Mouse (Mus musculus) heart, postnatal 0 days (tissue): ENCODE results near the gene Gp5.

Source experiments
- CTCF ChIP-seq: IDR thresholded peaks from 2 replicates; pipeline ENCODE4 v1.5.1; 2016; ENCODE audit warnings: antibody characterized with exemption, control low read depth, low read depth
- EP300 ChIP-seq: IDR thresholded peaks from 2 replicates; pipeline ENCODE4 v1.6.1; 2016; ENCODE audit warnings: antibody characterized with exemption, low read depth

DNA sequence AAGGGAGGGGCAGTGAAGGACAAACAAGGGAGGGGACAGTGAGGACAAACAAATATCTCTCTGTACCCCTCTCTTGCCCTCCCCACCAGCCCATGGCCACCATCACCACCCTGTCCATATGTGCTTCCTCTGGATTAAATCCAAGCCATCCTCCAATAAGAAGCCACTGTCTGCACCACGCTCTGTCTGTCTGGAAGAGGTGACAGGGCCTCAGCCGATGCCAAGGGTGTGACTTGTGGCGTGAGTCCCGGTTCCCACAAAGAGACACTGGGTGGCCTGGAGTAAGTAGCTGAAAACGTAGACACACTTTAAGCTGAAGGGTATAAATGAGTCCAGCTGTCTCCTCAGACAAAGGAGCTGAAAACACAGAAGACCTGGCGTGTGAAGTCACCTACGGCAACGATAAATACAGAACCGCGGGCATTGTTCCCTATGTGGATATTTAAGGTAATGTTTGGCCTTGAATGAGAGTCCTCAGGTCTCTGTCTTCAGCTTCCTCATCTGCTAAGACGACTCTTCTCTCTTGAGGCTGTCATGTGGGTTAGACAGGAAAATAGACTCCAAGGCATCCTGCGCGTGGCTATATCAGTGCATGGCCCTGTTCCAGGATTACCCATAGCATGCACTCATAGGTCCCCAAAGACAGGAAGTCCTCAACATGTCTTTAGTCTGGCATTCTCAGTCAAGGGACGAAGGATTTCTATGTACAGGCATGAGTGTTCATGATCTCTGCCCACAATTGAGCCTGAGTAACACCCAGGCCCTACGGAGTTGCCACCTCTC is 34.8 kb downstream of the Gp5 start:
- no peak for TF ChIP-seq CTCF
- no peak for TF ChIP-seq EP300
